Mouse (Mus musculus) CH12.LX (cell line): ENCODE measurements around the gene Krt83. TPM values are rescaled to one million over a fixed set of nuclear protein-coding genes. Genes with fewer than 3 reads are reported as not detected.

ENCODE experiments used
- DNase-seq: peaks from one replicate; pipeline ENCODE4 v3.0.0-alpha.2; 2013; ENCODE audit errors: extremely low read depth
- H3K27ac ChIP-seq: 2 replicates; pipeline ENCODE4 v1.5.1; 2012; ENCODE audit warnings: low read depth, mild to moderate bottlenecking, control low read depth, moderate library complexity; ENCODE audit not compliant: insufficient read depth
- H3K27me3 ChIP-seq: replicated peaks from 2 replicates; pipeline ENCODE3; 2012; ENCODE audit warnings: inconsistent platforms
- H3K36me3 ChIP-seq, 2 experiments: replicated peaks in 1 of 2; 2 replicates each; pipeline versions ENCODE3 to v1.6.1; 2012; ENCODE audit warnings: inconsistent platforms in 1 of 2, low read length in 1 of 2, mild to moderate bottlenecking in 1 of 2, mixed read lengths in 1 of 2, moderate library complexity in 1 of 2; ENCODE audit not compliant: control insufficient read depth in 1 of 2, insufficient read depth in 1 of 2
- H3K4me1 ChIP-seq, 2 experiments: 2 replicates each; pipeline ENCODE4 v1.6.1; 2012; ENCODE audit warnings: inconsistent platforms in 1 of 2, moderate library complexity in 1 of 2; ENCODE audit not compliant: insufficient read depth in 2 of 2, control insufficient read depth in 1 of 2
- H3K4me2 ChIP-seq: 2 replicates; pipeline ENCODE4 v1.6.1; 2012; ENCODE audit warnings: low read depth, mild to moderate bottlenecking, control low read depth; ENCODE audit not compliant: poor library complexity, insufficient read depth, severe bottlenecking
- H3K4me3 ChIP-seq, 3 experiments: fragments of 150-350 bp in 1 of 3; sonication (generic) in 1 of 3; replicated peaks in 1 of 3; 2 replicates each; pipeline versions ENCODE3 to v1.5.1; 2011 to 2012; ENCODE audit warnings: low read depth in 2 of 3, low read length in 2 of 3, mild to moderate bottlenecking in 2 of 3, moderate library complexity in 2 of 3, control low read depth in 1 of 3, improper control_type of control experiment in 1 of 3, inconsistent platforms in 1 of 3, mixed read lengths in 1 of 3; ENCODE audit not compliant: poor library complexity in 1 of 3
- H3K79me2 ChIP-seq: replicated peaks from 2 replicates; pipeline ENCODE4 v1.6.1; 2012; ENCODE audit warnings: mild to moderate bottlenecking, moderate library complexity; ENCODE audit not compliant: control insufficient read depth, poor library complexity, insufficient read depth, severe bottlenecking; ENCODE audit errors: extremely low read depth
- H3K9ac ChIP-seq: 2 replicates; pipeline ENCODE4 v1.6.1; 2012; ENCODE audit warnings: low read depth, mild to moderate bottlenecking, control low read depth, moderate library complexity; ENCODE audit not compliant: insufficient read depth
- H3K9me3 ChIP-seq: replicated peaks from 2 replicates; pipeline ENCODE3; 2012; ENCODE audit warnings: low read length, inconsistent platforms, mixed read lengths
- CHD1 ChIP-seq: IDR thresholded peaks from 2 replicates; pipeline ENCODE4 v1.6.1; 2012; ENCODE audit warnings: low read depth, low read length, improper control_type of control experiment, inconsistent platforms
- CTCF ChIP-seq, 2 experiments: IDR thresholded peaks in 1 of 2; conservative IDR thresholded peaks in 1 of 2; 2 replicates each; pipeline ENCODE4 v1.5.1; 2011 to 2012; ENCODE audit warnings: low read depth in 2 of 2, low read length in 2 of 2, improper control_type of control experiment in 1 of 2, inconsistent platforms in 1 of 2, mild to moderate bottlenecking in 1 of 2, moderate library complexity in 1 of 2
- EP300 ChIP-seq: IDR thresholded peaks from 2 replicates; pipeline ENCODE4 v1.6.1; 2011; ENCODE audit warnings: low read length, improper control_type of control experiment
- GABPA ChIP-seq: IDR thresholded peaks from 2 replicates; pipeline ENCODE4 v1.6.1; 2012; ENCODE audit warnings: low read depth, low read length, improper control_type of control experiment, inconsistent platforms; ENCODE audit not compliant: insufficient replicate concordance
- HCFC1 ChIP-seq: IDR thresholded peaks from 2 replicates; pipeline ENCODE4 v1.6.1; 2012; ENCODE audit warnings: low read depth, mild to moderate bottlenecking, inconsistent platforms, low read length, improper control_type of control experiment
- IRF4 ChIP-seq: IDR thresholded peaks from 2 replicates; pipeline ENCODE4 v1.6.1; 2014; ENCODE audit warnings: low read depth, mild to moderate bottlenecking, inconsistent platforms, low read length, improper control_type of control experiment
- MAFK ChIP-seq: IDR thresholded peaks from 2 replicates; pipeline ENCODE4 v1.6.1; 2011; ENCODE audit warnings: low read length, improper control_type of control experiment; ENCODE audit not compliant: insufficient replicate concordance
- MXI1 ChIP-seq: IDR thresholded peaks from 2 replicates; pipeline ENCODE4 v1.6.1; 2011; ENCODE audit warnings: mild to moderate bottlenecking, low read depth, low read length, improper control_type of control experiment
- MYC ChIP-seq: IDR thresholded peaks from 2 replicates; pipeline ENCODE4 v1.6.1; 2011; ENCODE audit warnings: low read depth, mild to moderate bottlenecking, improper control_type of control experiment, low read length
- NELFE ChIP-seq: IDR thresholded peaks from 2 replicates; pipeline ENCODE4 v1.6.1; 2011; ENCODE audit warnings: low read depth, low read length, improper control_type of control experiment
- POLR2A ChIP-seq: IDR thresholded peaks from 2 replicates; pipeline ENCODE4 v1.6.1; 2011; ENCODE audit warnings: low read depth, mild to moderate bottlenecking, improper control_type of control experiment, low read length
- POLR2AphosphoS2 ChIP-seq: IDR thresholded peaks from 2 replicates; pipeline ENCODE4 v1.6.1; 2011; ENCODE audit warnings: low read depth, low read length, improper control_type of control experiment
- RCOR1 ChIP-seq: conservative IDR thresholded peaks from 2 replicates; pipeline ENCODE4 v1.6.1; 2012; ENCODE audit warnings: low read depth, mild to moderate bottlenecking, inconsistent platforms, low read length, improper control_type of control experiment
- SIN3A ChIP-seq: IDR thresholded peaks from 2 replicates; pipeline ENCODE4 v1.6.1; 2012; ENCODE audit warnings: low read length, improper control_type of control experiment, inconsistent platforms
- SMC3 ChIP-seq: IDR thresholded peaks from 2 replicates; pipeline ENCODE4 v1.6.1; 2011; ENCODE audit warnings: low read depth, low read length, improper control_type of control experiment
- TBP ChIP-seq: conservative IDR thresholded peaks from 2 replicates; pipeline ENCODE4 v1.6.1; 2011; ENCODE audit warnings: low read depth, low read length, improper control_type of control experiment
- TCF12 ChIP-seq: IDR thresholded peaks from 2 replicates; pipeline ENCODE4 v1.6.1; 2014; ENCODE audit warnings: low read depth, mild to moderate bottlenecking, inconsistent platforms, low read length, improper control_type of control experiment
- UBTF ChIP-seq: IDR thresholded peaks from 2 replicates; pipeline ENCODE4 v1.6.1; 2012; ENCODE audit warnings: low read depth, mild to moderate bottlenecking, inconsistent platforms, low read length, improper control_type of control experiment, moderate library complexity
- USF1 ChIP-seq: IDR thresholded peaks from 2 replicates; pipeline ENCODE4 v1.6.1; 2014; ENCODE audit warnings: low read depth, mild to moderate bottlenecking, inconsistent platforms, low read length, improper control_type of control experiment
- USF2 ChIP-seq: conservative IDR thresholded peaks from 2 replicates; pipeline ENCODE4 v1.6.1; 2011; ENCODE audit warnings: low read depth, low read length, improper control_type of control experiment
- ZC3H11A ChIP-seq: IDR thresholded peaks from 2 replicates; pipeline ENCODE4 v1.6.1; 2012; ENCODE audit warnings: low read depth, mild to moderate bottlenecking, inconsistent platforms, low read length, improper control_type of control experiment
- ZKSCAN1 ChIP-seq: IDR thresholded peaks from 2 replicates; pipeline ENCODE4 v1.6.1; 2012; ENCODE audit warnings: low read depth, inconsistent platforms, low read length, improper control_type of control experiment, borderline replicate concordance
- ZNF384 ChIP-seq: IDR thresholded peaks from 2 replicates; pipeline ENCODE4 v1.6.1; 2012; ENCODE audit warnings: low read depth, low read length, improper control_type of control experiment, inconsistent platforms
- dilution Hi-C: fragments of 300-500 bp; cut with MboI; formaldehyde crosslinking; loops from 2 replicates; pipeline ENCODE4 v1.14.3; 2020; ENCODE audit warnings: low sequenced_read_pairs; ENCODE audit not compliant: extremely low pct_unique_long_range_greater_than_20kb, extremely low pct_ligation_motif_present
- in situ Hi-C: fragments of 300-500 bp; cut with MboI; formaldehyde crosslinking; loops from 3 replicates; pipeline ENCODE4 v1.14.3; 2019; ENCODE audit warnings: low sequenced_read_pairs, low pct_ligation_motif_present, low pct_unique_long_range_greater_than_20kb, mixed read lengths
- polyA plus RNA-seq: library from polyadenylated mRNA; unstranded; fragments of >175 nt; gene quantifications from 2 replicates; pipeline ENCODE4 v1.2.1, GENCODE M21; 2012; ENCODE audit warnings: low read depth; ENCODE audit not compliant: insufficient read length
- total RNA-seq, 2 experiments: library from RNA; depleted of rRNA; stranded (reverse); fragments of 300-350 nt in 1 of 2; fragments of >200 nt in 1 of 2; gene quantifications; 2 replicates each; pipeline ENCODE4 v1.2.3; 2012 to 2014

Krt83 gene
- total RNA-seq (2012; rRNA removed), result not detected in 2 replicates
- not detected in 2 replicates for total RNA-seq (2014; rRNA removed)
- polyA plus RNA-seq, result not detected in 2 replicates

DNA sequence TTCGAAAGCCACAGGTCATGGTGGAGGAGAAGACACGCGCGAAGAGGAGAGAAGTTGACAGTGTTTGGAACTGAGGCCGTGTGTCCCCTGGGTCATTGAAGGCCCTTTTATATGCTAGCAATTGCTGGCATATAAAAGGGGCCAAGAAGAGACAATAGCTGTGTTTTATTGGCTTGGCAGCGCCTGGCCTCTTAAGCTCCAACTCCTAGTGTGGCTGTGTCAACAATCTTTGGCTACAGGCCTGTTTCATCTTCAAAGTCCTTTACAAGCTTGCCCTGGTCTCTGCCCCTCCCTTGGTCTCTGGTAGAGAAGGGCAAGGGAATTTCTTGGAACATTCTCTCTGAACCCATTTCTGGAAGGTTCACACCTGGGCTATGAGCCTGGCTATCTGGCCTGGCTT, at the start of gene Krt83:
Gene Krt83, minus strand, starts transcription at position 82 of the 400 bp plus-strand sequence.
- in situ Hi-C loops, result no loop called here
- no peak within 1 kb of the TSS for H3K4me2 ChIP-seq

DNA sequence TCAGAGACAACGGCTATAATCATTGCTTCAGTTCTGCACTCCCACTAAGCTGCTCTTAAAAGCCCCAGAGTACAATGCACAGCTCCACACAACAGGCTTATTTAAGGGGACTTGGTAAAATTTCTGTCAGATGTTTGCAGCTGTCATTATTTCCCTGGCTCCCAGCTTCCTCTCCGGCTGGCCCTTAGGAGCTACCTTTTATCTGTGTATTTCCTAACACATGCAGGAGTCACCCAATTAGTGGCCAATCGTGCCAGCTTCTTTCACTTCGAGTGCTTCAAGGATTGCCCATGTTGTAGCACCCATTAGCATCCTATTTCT, 47.2 kb upstream of the Krt83 start:
- Histone ChIP-seq H3K9ac (no peak overlapping the region), H3K9me3 (no peaks in the 10 kb centered on the region), H3K4me1 (no peaks in the 10 kb centered on the region), H3K27me3 (peaks cover 89% of the 10 kb centered on the region), H3K4me2 (no peak overlapping the region), H3K27ac (no peak overlapping the region), H3K4me3 (no peak overlapping the region), H3K36me3 (no peaks in the 10 kb centered on the region), H3K79me2 (no peaks in the 10 kb centered on the region)
- TF ChIP-seq POLR2A (no peak), POLR2AphosphoS2 (no peak), MXI1 (no peak), HCFC1 (no peak), TBP (no peak), RCOR1 (no peak), USF2 (no peak), MAFK (no peak), USF1 (no peak), NELFE (no peak), CHD1 (no peak), SIN3A (no peak), IRF4 (no peak), CTCF (conservative IDR thresholded peaks at IDR 0.05 in 1 of 2, IDR thresholded peaks at IDR 0.05 in 1 of 2; ENCODE audit: low read depth in 2 of 2, low read length in 2 of 2) (no peak), SMC3 (no peak), GABPA (no peak), MYC (no peak), ZKSCAN1 (no peak), TCF12 (no peak)
- DNase-seq, result no peak
- in situ Hi-C loops (no loop called here), dilution Hi-C loops (no loop called here)

More for the DNA sequence above, at the start of gene Krt83:
- Histone ChIP-seq H3K36me3 (no peaks in the 10 kb centered on the region), H3K4me3 (no peak within 1 kb of the TSS), H3K9ac (no peak within 1 kb of the TSS), H3K4me1 (peaks cover 0 to under 1% of the 10 kb centered on the region in 2 experiments; a peak in 1 of 4 replicates), H3K27me3 (peaks cover 84% of the 10 kb centered on the region), H3K9me3 (no peaks in the 10 kb centered on the region), H3K27ac (no peak within 1 kb of the TSS), H3K79me2 (no peaks in the 10 kb centered on the region)
- dilution Hi-C loops, result no loop called here
- TF ChIP-seq ZC3H11A (no peak), MYC (no peak), UBTF (no peak), EP300 (no peak), ZNF384 (no peak)
- DNase-seq, result no peak
